ENCODE assay signal across 8 mouse cellular contexts in the genomic region with DNA sequence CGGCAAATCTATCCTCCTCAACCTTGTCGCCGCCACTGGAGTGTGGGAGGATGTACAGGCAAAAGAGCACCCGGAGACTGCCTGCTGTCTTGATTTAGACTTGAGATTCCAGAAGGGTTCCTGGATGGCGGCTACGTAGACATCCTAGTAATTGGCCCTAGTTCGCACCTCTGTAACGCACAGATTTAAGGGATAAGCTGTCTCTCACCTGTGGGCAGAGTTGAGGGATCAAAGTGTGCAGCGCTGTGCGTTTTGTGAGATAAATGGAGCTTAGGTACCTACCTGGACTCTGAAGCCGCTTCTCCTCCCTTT. TPM values are rescaled to one million over a fixed set of nuclear protein-coding genes. Genes with fewer than 3 reads are reported as not detected.
A peak's percentile ranks its signal among the peaks of the same experiment; 100 is the strongest.
DNase-seq lines count a peak whose midpoint lies in the region; ATAC-seq and TF ChIP-seq lines count a peak whose summit lies in the region.

No protein-coding gene starts in this region.

- no peaks in the 10 kb centered on the region for H3K9me3 ChIP-seq in limb, embryonic 12.5 days

- peak overlapping the region; percentile 100 for H3K4me2 ChIP-seq in limb, embryonic 12.5 days

- no peak overlapping the region for H3K27ac ChIP-seq in limb, embryonic 12.5 days
- peak overlapping the region; percentile 94 for H3K27ac ChIP-seq in small intestine, adult 2 months (ENCODE audit: insufficient read depth, low read depth, low read length)

- DNase-seq in embryo, embryonic 10 days (ENCODE audit: low spot score) = peak; percentile 54
- DNase-seq in embryo, embryonic 11 days = no peak
- DNase-seq in right cerebral cortex, adult 18-20 months = peak; percentile 54
- no peak for DNase-seq in right cerebral cortex, adult 2 months (ENCODE audit: low spot score in 2 of 2)
- DNase-seq in adrenal gland, adult 8-10 months = no peak
- no peak for DNase-seq in cerebellum, postnatal 36 days

- H3K27me3 ChIP-seq in limb, embryonic 12.5 days = peaks cover 87% of the 10 kb centered on the region
- H3K27me3 ChIP-seq in small intestine, adult 2 months (ENCODE audit: control insufficient read depth, insufficient read depth, low read length) = no peaks in the 10 kb centered on the region

- 5% methylated on average over 11 of the region's 11 CpGs for WGBS in limb, embryonic 12.5 days
- 7% methylated on average over 11 of the region's 11 CpGs for WGBS in small intestine, adult 2 months

- peak overlapping the region; percentile 69; the same call in 1 of the 2 replicates for H3K9ac ChIP-seq in limb, embryonic 12.5 days (replicated peaks)

- H3K36me3 ChIP-seq in limb, embryonic 12.5 days = no peaks in the 10 kb centered on the region
- peaks cover 34% of the 10 kb centered on the region for H3K36me3 ChIP-seq in small intestine, adult 2 months (ENCODE audit: control insufficient read depth, insufficient read depth, low read length)

- ATAC-seq in limb, embryonic 12.5 days (ENCODE audit: insufficient number of reproducible peaks, insufficient read depth, low FRiP score, low TSS enrichment, low read depth) = no peak

- no peak for TF ChIP-seq POLR2A in small intestine, adult 2 months (IDR thresholded peaks at IDR 0.05; ENCODE audit: low read depth, low read length)

- no peak for TF ChIP-seq CTCF in small intestine, adult 2 months (IDR thresholded peaks at IDR 0.05; ENCODE audit: extremely low read depth, insufficient read length, insufficient replicate concordance, low read depth, low read length)

- peaks cover 29% of the 10 kb centered on the region for H3K4me1 ChIP-seq in limb, embryonic 12.5 days (replicated peaks)
- peaks cover 21% of the 10 kb centered on the region for H3K4me1 ChIP-seq in small intestine, adult 2 months (ENCODE audit: control insufficient read depth, insufficient read depth, insufficient read length, low read length)

- peak overlapping the region; percentile 63 for H3K4me3 ChIP-seq in limb, embryonic 12.5 days (replicated peaks)
- H3K4me3 ChIP-seq in small intestine, adult 2 months (ENCODE audit: low read depth, low read length) = peak overlapping the region; percentile 76

RNA-seq across cellular contexts. Expression of a gene that starts 1.3 kb away (rescaled TPM):
- 4.3 and 5.0 TPM in 2 replicates for polyA plus RNA-seq in limb, embryonic 12.5 days (2016; fragmentation: Nextera tagmentation; extraction: Ambion mirVana)
- polyA plus RNA-seq in small intestine, adult 2 months (2012; rRNA removed) = 228 and 484 TPM in 2 replicates
- 10 to 100 TPM in 2 of 4 experiments, 1 to 10 TPM in 2; 8.8 to 13.4 (median 11.1) TPM for total RNA-seq in adrenal gland, adult 8-10 months (2022)

RNA-seq across cellular contexts. Expression of a gene that starts 14.1 kb away (rescaled TPM):
- 3.4 and 3.5 TPM in 2 replicates for polyA plus RNA-seq in limb, embryonic 12.5 days (2016; fragmentation: Nextera tagmentation; extraction: Ambion mirVana)
- polyA plus RNA-seq in small intestine, adult 2 months (2012; rRNA removed) = 0.56 and 0.85 TPM in 2 replicates
- 1 to 10 TPM in 1 of 4 experiments, under 1 TPM in 3; 0.21 to 2.3 (median 0.48) TPM for total RNA-seq in adrenal gland, adult 8-10 months (2022)

RNA-seq across cellular contexts. Expression of a gene that starts 23.5 kb away (rescaled TPM):
- polyA plus RNA-seq in limb, embryonic 12.5 days (2016; fragmentation: Nextera tagmentation; extraction: Ambion mirVana) = 67.5 and 74.1 TPM in 2 replicates
- polyA plus RNA-seq in small intestine, adult 2 months (2012; rRNA removed) = 8.8 and 10.4 TPM in 2 replicates
- 10 to 100 TPM; 24.8 to 52.1 (median 37.9) TPM for total RNA-seq in adrenal gland, adult 8-10 months (2022)

RNA-seq across cellular contexts. Expression of a gene that starts 29.2 kb away (rescaled TPM):
- 150 and 166 TPM in 2 replicates for polyA plus RNA-seq in limb, embryonic 12.5 days (2016; fragmentation: Nextera tagmentation; extraction: Ambion mirVana)
- 24.0 and 35.3 TPM in 2 replicates for polyA plus RNA-seq in small intestine, adult 2 months (2012; rRNA removed)
- 100 to 1,000 TPM in 2 of 4 experiments, 10 to 100 TPM in 2; 61.1 to 158 (median 116) TPM for total RNA-seq in adrenal gland, adult 8-10 months (2022)

RNA-seq across cellular contexts. Expression of a gene that starts 45.0 kb away (rescaled TPM):
- 27.3 and 28.0 TPM in 2 replicates for polyA plus RNA-seq in limb, embryonic 12.5 days (2016; fragmentation: Nextera tagmentation; extraction: Ambion mirVana)
- polyA plus RNA-seq in small intestine, adult 2 months (2012; rRNA removed) = 13.8 and 31.4 TPM in 2 replicates
- 10 to 100 TPM; 53.2 to 59.6 (median 57.1) TPM for total RNA-seq in adrenal gland, adult 8-10 months (2022)

Comparison
In these comparisons a context has a peak if more than half of its experiments do, and no peak if none do; other contexts are left out.
1. DNase-seq: peak in embryo, embryonic 10 days (single experiment) and right cerebral cortex, adult 18-20 months (single experiment); none in embryo, embryonic 11 days (single experiment), right cerebral cortex, adult 2 months (0 of 2), adrenal gland, adult 8-10 months (single experiment) and cerebellum, postnatal 36 days (0 of 2).
2. RNA of a gene that starts 1.3 kb away (polyA plus RNA-seq): 228 to 484 TPM in small intestine, adult 2 months; 4.3 to 5.0 TPM in limb, embryonic 12.5 days; every median in the first group is over 10 times any median in the second.